Mouse (Mus musculus): ENCODE results near the gene Cldn18.

The Cldn18 gene

DNA sequence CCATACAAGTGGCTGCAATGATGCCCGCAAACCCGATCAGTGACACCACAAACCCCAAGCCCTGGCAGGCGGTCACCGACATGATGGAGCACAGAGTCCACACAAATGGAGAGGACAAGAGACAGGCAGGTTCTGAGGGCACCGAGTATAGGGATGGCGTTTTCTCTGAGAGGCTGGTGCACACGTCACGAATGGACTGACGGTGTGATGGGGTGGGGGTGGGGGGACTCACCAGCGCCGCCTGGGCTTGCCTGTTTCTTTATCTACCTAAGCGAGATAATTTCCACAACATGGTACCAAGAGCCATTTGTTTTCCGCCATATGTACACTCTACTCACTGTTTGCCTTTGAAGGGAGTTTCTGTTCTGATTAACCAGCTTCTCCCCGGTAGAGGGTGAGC is at the start of gene Cldn18:
TSS of gene Cldn18 (minus strand) at position 134 of the 400 bp plus-strand sequence.
- DNase-seq = no peak

GRCm38 (mm10) chr9:99763530-99763929 is 46.5 kb upstream of the Cldn18 start:
- no peak for DNase-seq

DNA sequence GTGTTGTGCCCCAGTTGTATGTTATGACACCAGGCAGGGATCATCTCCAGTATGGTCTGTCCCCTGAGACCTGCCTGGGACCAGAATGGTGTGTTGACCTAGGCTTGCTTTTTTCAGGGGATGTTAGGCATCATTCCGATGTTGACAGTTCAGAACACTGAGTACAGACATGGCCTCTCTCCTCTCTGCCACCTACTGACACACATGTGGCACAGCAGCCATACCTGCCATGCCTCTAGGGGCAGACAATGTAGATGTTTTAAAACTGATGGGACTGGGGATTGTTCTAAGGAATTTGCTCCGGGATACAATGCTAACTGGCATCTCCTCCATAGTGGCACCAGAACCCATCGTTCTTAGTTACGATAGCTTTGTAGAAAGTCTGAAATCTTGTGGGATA is 33.2 kb upstream of the Cldn18 start:
- no peak for DNase-seq

GRCm38 (mm10) chr9:99748279-99748678 is 31.2 kb upstream of the Cldn18 start:
- DNase-seq = no peak

DNA sequence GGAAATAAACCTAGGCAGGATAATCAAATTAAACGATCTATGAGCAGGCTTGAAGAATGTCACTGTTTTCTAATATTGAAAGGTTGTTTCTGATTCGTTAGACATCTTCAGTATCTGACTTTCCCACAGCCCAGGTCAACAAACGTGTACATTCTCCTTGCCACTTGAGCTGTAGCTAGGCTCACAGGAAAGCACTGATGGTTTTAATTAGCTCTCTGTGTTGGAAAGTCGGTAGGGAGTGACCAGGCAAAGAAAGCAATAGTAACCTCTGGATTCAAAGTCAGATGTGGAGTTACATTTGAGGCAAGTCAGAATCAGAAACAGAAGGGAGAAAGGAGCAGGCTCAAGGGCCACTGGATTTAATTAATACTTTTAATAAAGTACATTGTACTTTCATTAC is 30.7 kb upstream of the Cldn18 start:
- DNase-seq = no peak

GRCm38 (mm10) chr9:99744548-99744947 is 27.5 kb upstream of the Cldn18 start:
- no peak for DNase-seq

DNA sequence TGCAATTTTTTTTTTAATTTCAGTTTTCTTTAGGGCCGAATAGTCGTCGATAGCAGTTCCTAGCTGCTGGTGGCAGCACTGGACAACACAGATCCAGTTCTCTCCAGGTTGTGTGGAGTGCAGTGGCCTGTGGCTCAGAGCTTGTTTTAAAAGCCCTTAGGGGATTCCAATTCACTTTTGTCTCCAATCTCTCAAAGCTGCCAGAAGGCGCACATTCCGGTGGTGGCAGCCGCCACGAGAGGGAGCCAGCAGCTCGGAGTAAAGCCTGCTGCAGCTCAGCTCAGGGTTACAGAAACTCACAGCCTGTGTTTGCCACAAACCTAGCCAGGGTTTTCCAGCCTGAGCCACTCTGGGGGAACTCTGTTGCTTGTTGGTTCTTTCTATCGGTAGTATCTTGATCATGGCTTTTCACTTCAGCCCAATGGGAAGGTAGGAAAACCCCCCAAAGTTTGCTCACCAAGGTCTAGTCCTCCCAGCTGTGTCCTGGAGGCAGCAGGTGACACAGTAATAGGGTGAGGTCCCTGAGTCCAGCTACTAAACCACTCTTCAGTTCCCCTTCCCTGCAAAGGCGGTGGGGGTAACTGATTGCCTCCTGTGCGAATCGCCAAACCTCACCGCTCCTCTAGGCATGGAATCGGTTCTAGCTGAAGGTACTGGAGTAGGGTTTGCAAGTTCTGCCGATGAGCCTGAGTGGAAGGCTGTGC is 13.0 kb upstream of the Cldn18 start:
- DNase-seq = peak; percentile 68 to 72

DNA sequence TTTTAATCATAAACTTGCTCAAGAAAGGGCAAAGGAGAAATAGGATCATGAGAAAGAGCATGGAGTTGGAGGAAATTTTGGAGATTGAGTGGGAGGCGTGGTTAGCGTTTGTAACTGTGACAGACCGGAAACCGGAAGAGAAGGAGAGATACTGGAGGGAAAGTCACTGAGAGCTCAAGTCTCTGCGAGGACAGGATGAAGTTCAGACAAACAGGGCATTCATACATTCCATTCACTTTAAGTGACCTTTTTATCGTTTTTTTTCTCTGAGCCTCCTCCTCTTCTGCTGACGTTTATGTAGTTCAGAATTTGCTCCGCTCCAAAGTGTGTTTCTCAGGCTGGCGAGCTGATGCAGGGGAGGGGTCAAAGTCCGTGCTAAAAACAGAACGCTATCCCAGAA is 10.8 kb upstream of the Cldn18 start:
- no peak for DNase-seq

- DNase-seq = peak in 1 of 2 experiments; percentile 32
These were observed 8.2 kb upstream of the Cldn18 start for GRCm38 (mm10) chr9:99725278-99725677.

DNA sequence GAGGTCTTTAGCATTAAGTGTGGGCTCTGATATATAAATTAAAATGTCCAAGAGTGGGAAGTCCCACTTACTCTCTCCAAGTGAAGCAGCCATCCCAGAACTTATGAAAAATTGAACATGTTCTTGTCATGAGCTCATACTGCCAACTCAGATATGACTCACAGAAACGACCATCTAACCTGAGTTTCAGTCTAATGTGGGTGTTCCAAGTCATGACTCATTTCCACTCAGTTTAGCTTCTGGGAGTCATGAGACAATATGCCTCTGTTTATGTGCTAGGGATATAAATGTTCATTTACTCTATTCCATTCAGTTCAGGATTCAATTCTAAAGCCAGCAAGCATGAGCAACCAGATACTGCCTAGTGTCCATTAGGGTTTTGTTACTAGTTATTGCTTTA is 2.9 kb upstream of the Cldn18 start:
- DNase-seq = no peak

DNA sequence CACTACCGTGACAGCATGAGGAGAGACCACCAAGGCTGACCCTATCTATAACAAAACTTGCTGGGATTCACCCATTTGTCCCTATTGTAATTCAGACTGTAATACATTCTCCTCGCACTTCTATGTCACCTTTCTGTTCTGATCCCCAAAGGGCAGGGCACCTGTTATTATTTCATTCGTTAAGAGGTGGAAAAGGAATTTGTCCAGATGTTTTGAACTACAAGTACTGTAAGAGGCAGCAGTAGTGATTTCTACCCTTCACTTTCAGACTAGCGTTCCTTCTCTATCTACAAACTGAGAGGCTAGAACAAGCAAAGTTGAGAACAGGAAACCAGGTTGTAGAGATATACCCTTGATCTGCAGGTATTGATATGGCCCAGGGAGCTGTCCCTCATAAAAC is 6.8 kb downstream of the Cldn18 start:
- no peak for DNase-seq

DNA sequence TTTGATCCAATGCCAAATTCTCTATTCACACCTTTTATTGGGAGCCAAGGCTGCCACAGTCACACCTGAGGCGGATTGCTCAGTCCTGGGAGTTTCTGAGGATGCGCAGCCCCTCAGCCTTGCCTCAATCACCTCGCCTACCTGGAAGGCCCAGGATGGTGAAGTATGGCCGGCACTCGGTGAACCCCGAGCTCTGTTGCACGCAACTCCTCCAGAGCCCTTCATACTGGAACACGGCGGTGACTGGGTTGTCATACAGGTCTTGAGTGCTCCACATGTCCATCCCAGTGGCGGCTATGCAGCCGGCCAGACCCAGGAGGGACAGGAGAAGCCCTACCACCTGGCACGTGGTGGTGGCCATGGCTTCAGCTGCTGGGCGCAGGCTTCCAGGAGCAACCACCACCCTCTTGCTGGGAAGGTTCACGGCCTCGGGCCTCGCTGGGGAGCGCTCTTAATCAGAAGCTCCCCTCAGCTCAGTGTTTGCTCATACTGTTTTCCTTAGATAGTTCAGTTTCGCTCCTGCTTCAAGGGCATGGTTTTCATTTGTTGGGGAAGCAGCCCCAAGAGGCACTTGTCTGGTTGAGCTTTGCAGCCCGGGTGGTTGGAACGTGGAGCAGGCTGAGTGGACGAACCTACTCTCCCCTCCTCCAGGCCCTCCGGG is 7.3 kb downstream of the Cldn18 start:
- no peak for DNase-seq

DNA sequence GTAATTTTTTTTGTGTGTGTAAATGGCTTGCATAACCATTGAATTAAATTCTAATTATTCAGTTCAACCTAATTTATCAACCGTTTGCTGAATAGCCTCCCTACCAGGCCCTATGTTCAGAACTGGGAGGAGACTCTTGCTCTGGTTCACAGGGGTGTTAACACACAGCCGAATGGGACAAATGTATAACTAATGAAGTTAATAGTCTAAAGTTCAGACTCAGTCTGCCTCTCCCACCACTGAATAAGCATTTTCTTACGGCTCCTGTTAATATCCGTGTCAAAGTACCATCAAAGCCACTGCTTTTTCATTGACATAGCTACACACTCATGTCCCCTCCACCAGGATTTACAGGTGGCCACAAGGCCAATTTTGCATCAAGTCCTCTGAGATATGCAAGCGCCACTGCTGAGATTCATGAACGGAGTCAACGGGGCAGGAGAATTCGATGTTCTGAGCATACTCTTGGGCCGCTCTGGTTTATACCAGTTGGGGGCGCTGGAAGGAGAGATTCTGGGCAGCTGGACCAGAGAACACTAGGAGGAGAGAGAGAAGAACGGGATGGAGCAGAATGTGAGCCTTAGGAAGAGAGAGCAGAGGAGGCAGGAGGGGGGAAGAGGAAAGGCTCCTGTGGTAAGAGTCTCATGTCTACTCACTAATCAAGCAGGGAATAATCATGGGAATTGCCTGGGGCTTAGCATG is 9.5 kb downstream of the Cldn18 start:
- peak in 1 of 2 experiments; percentile 45 for DNase-seq

- no peak for DNase-seq
These were observed 10.8 kb downstream of the Cldn18 start for GRCm38 (mm10) chr9:99706264-99706663.

DNA sequence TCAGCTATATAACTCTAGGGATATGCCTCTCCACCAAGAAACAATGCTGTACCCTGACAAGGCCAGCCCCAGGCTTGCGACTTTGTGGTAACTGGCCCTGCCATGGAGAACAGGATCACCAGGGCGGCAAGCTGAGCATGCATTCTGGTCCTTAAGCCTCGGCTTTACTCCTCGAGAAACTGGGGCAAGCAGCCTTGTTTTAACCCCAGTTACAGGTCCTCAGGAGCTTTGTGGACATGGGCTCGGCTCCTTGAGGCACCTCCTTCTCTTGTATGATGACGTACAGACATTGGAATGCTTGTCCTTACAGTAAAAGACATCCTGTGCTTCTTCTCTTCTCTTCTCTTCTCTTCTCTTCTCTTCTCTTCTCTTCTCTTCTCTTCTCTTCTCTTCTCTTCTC is 13.4 kb downstream of the Cldn18 start:
- no peak for DNase-seq

GRCm38 (mm10) chr9:99702215-99702614 is 14.9 kb downstream of the Cldn18 start:
- DNase-seq = no peak

- DNase-seq = no peak
These were observed 15.9 kb downstream of the Cldn18 start for GRCm38 (mm10) chr9:99701187-99701586.

- DNase-seq = no peak
These were observed 17.2 kb downstream of the Cldn18 start for GRCm38 (mm10) chr9:99699752-99700389.

- no peak for DNase-seq
These were observed 22.1 kb downstream of the Cldn18 start for GRCm38 (mm10) chr9:99694961-99695360.

DNA sequence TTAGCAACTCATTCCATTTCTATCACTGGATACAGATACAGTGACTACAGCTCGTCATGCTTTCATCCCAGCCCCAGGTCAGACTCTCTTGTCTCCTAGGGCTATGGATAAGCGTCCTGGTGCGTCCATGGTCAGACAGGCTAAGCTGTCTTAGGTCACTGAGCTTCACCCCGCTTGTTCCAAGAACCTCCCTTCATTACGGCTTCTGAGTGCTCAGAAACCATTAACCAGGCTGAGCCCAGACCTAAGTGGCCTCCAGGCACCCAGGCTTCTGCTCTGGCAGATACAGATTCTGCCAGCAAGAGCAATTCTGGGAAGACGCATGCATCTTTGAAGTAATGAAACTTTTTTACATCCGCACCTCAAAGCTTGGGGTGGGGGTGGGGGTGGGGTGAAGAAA is 26.7 kb downstream of the Cldn18 start:
- DNase-seq = peak; percentile 11 to 51

GRCm38 (mm10) chr9:99689796-99690195 is 27.3 kb downstream of the Cldn18 start:
- no peak for DNase-seq

GRCm38 (mm10) chr9:99685536-99686231 is 31.4 kb downstream of the Cldn18 start:
- no peak for DNase-seq

DNA sequence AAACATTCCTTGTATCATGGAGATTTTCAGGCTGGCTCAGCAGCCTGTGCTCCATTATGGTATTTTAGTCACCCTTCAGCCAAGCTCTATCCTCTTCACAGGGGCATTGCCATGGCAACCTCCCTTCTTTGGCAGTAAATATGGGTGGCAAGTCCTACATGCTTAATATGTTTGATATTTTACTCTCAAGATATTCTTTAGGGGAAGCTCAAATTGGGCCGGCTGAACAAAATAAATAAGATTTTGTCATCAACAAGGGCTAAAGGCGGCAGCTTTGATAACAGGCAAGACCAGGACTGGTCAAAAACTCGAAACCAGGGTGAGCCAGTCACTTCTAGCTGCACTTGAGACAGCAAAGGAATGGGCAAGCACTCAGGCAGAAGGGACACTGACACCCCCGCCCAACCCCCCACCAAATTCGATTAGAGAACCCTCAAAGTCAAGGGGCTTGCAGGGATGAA is 32.0 kb downstream of the Cldn18 start:
- no peak for DNase-seq

Measured in kidney, postnatal 25 days (tissue).